Mouse (Mus musculus) left cerebral cortex, postnatal 36 days (tissue): ENCODE results near the gene Aars2. TPM values are rescaled to one million over a fixed set of nuclear protein-coding genes. Genes with fewer than 3 reads are reported as not detected.
A peak's percentile ranks its signal among the peaks of the same experiment; 100 is the strongest.

Source experiments
- DNase-seq, 2 experiments: peaks; one replicate each; pipeline ENCODE4 v3.0.0; 2021 to 2022; ENCODE audit warnings: low spot score in 2 of 2, mixed read lengths in 1 of 2
- intact Hi-C: fragments of 180-260 bp; cut with DNase I; formaldehyde crosslinking; loops from one replicate; pipeline ENCODE4 v1.15.1; 2025
- total RNA-seq, 2 experiments: library from RNA; stranded (reverse); gene quantifications; 2 replicates each; pipeline ENCODE4 v1.2.3; 2021

Gene Aars2
- total RNA-seq, 2 experiments from 2014 or later, result 23.1 to 26.4 TPM

- intact Hi-C loops, result loop anchor here (2.0 kb wide), 1 partner anchor 74 kb away; no protein-coding TSS in a partner anchor
- DNase-seq, result no peak
These were observed 46.4 kb downstream of the Aars2 start for GRCm38 (mm10) chr17:45553065-45553464.

GRCm38 (mm10) chr17:45554420-45554819, 47.8 kb downstream of the Aars2 start:
- DNase-seq, result no peak
- intact Hi-C loops, result no loop called here

GRCm38 (mm10) chr17:45555452-45556106, 48.9 kb downstream of the Aars2 start, which contains the start of gene Nfkbie:
Nfkbie (plus strand) TSS chr17:45555703.
- intact Hi-C loops, result no loop called here
- peak; percentile 82 to 84 for DNase-seq

GRCm38 (mm10) chr17:45556107-45556489, 49.5 kb downstream of the Aars2 start:
- intact Hi-C loops, result no loop called here
- DNase-seq, result no peak

GRCm38 (mm10) chr17:45556514-45557245, 50.0 kb downstream of the Aars2 start:
- DNase-seq, result no peak
- intact Hi-C loops, result no loop called here

GRCm38 (mm10) chr17:45557246-45557824, 50.7 kb downstream of the Aars2 start:
- no peak for DNase-seq
- intact Hi-C loops, result no loop called here

GRCm38 (mm10) chr17:45557998-45558862, 51.6 kb downstream of the Aars2 start:
- intact Hi-C loops, result no loop called here
- no peak for DNase-seq

GRCm38 (mm10) chr17:45559732-45560525, 53.3 kb downstream of the Aars2 start:
- no peak for DNase-seq
- intact Hi-C loops, result no loop called here

GRCm38 (mm10) chr17:45563216-45563615, 56.6 kb downstream of the Aars2 start:
- DNase-seq, result no peak
- intact Hi-C loops, result no loop called here

- peak; percentile 90 to 91 for DNase-seq
- intact Hi-C loops, result no loop called here
These were observed 57.3 kb downstream of the Aars2 start, which contains the start of gene Slc35b2 for GRCm38 (mm10) chr17:45563655-45564530. Slc35b2 (plus strand) TSS chr17:45563874.

- intact Hi-C loops, result no loop called here
These were observed 58.0 kb downstream of the Aars2 start for GRCm38 (mm10) chr17:45564531-45565084.

GRCm38 (mm10) chr17:45565103-45565502, 58.5 kb downstream of the Aars2 start:
- DNase-seq, result no peak
- intact Hi-C loops, result no loop called here

More at GRCm38 (mm10) chr17:45564531-45565084, 58.0 kb downstream of the Aars2 start:
- DNase-seq, result no peak

GRCm38 (mm10) chr17:45566031-45566359, 59.4 kb downstream of the Aars2 start:
- intact Hi-C loops, result no loop called here
- DNase-seq, result no peak

GRCm38 (mm10) chr17:45566360-45567161, 59.9 kb downstream of the Aars2 start:
- DNase-seq, result peak; percentile 23 to 26
- intact Hi-C loops, result no loop called here

- DNase-seq, result no peak
- intact Hi-C loops, result no loop called here
These were observed 60.5 kb downstream of the Aars2 start for GRCm38 (mm10) chr17:45567162-45567601.

- no peak for DNase-seq
- intact Hi-C loops, result no loop called here
These were observed 62.3 kb downstream of the Aars2 start for GRCm38 (mm10) chr17:45568990-45569389.

GRCm38 (mm10) chr17:45569999-45570398, 63.4 kb downstream of the Aars2 start:
- intact Hi-C loops, result no loop called here

More at GRCm38 (mm10) chr17:45569999-45570398, 63.4 kb downstream of the Aars2 start:
- no peak for DNase-seq
